Mouse (Mus musculus) limb, embryonic 13.5 days (tissue): ENCODE measurements at regions not wholly inside any gene's neighbourhood (a gene's known extent, or its start where the extent isn't known, plus 50 kb on each side); places are given as distances from the start of the nearest gene placed in this dataset.

ENCODE experiments used
- ATAC-seq: fragments of 200-750 bp; cut with Nextera tagmentation; 2 replicates; pipeline ENCODE4 v1.8.0; 2017; ENCODE audit warnings: low read depth, moderate number of reproducible peaks, moderate TSS enrichment; ENCODE audit not compliant: low FRiP score
- H3K27ac ChIP-seq: fragments of 300-500 bp; sonication (generic); 2 replicates; pipeline ENCODE4 v1.5.1; 2015; ENCODE audit warnings: inconsistent platforms, mild to moderate bottlenecking, moderate library complexity
- H3K27me3 ChIP-seq: fragments of 300-500 bp; sonication (generic); 2 replicates; pipeline ENCODE4 v1.6.1; 2015; ENCODE audit warnings: mild to moderate bottlenecking, inconsistent platforms
- H3K36me3 ChIP-seq: fragments of 300-500 bp; sonication (generic); 2 replicates; pipeline ENCODE4 v1.6.1; 2015; ENCODE audit warnings: inconsistent platforms, mild to moderate bottlenecking, moderate library complexity
- H3K4me1 ChIP-seq: fragments of 300-500 bp; sonication (generic); 2 replicates; pipeline ENCODE4 v1.6.1; 2015; ENCODE audit warnings: inconsistent platforms
- H3K4me2 ChIP-seq: fragments of 300-500 bp; sonication (generic); replicated peaks from 2 replicates; pipeline ENCODE4 v1.6.1; 2015; ENCODE audit warnings: inconsistent platforms, mild to moderate bottlenecking, moderate library complexity
- H3K4me3 ChIP-seq: fragments of 300-500 bp; sonication (generic); 2 replicates; pipeline ENCODE4 v1.5.1; 2015; ENCODE audit warnings: moderate library complexity, mild to moderate bottlenecking, inconsistent platforms
- H3K9ac ChIP-seq: fragments of 300-500 bp; sonication (generic); 2 replicates; pipeline ENCODE4 v1.6.1; 2015; ENCODE audit warnings: mild to moderate bottlenecking, inconsistent platforms
- H3K9me3 ChIP-seq: fragments of 300-500 bp; sonication (generic); 2 replicates; pipeline ENCODE4 v1.6.1; 2016; ENCODE audit warnings: inconsistent platforms
- WGBS: fragments of 180-500 bp; shearing (Covaris S2); methylation state at CpG from one replicate; pipeline ENCODE4 v1.1.7; 2015; 5-methylcytosine and 5-hydroxymethylcytosine counted together

DNA sequence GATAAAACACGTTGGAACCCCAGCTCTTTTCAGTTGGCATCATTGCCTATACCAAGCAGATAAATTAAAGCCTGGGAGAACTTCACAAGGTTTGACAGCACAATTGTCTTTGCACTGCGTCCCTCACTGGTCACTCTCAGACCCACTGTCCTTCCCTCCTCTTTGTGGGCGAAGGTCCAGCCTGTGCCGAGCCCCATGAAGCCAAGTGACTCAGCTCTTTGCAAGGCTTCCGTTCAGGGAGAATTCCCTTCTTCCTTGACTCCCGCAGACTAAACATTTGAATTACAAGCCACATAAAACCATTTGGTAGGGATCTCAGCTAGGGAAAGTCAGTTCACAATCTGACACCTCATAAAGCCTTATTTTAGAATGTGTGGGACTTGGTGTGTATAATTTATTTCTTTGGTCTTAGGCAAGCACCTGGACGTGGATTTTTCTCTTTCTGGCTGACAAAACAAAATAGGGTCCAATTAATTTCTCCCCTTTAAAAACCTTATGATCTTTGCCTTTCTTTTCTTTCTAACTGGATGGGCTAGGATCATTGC, 136.7 kb upstream of the Tars start:
- ATAC-seq: no peak; the same call in 1 of the 2 replicates
- Histone ChIP-seq H3K27me3 (peaks cover 23% of the 10 kb centered on the region; the same call in 1 of the 2 replicates), H3K27ac (no peak overlapping the region), H3K9me3 (no peaks in the 10 kb centered on the region), H3K36me3 (no peaks in the 10 kb centered on the region), H3K4me2 (no peak overlapping the region), H3K9ac (no peak overlapping the region), H3K4me1 (peaks cover 29% of the 10 kb centered on the region), H3K4me3 (no peak overlapping the region)
- 26% methylated on average over 7 of the region's 7 CpGs for WGBS

DNA sequence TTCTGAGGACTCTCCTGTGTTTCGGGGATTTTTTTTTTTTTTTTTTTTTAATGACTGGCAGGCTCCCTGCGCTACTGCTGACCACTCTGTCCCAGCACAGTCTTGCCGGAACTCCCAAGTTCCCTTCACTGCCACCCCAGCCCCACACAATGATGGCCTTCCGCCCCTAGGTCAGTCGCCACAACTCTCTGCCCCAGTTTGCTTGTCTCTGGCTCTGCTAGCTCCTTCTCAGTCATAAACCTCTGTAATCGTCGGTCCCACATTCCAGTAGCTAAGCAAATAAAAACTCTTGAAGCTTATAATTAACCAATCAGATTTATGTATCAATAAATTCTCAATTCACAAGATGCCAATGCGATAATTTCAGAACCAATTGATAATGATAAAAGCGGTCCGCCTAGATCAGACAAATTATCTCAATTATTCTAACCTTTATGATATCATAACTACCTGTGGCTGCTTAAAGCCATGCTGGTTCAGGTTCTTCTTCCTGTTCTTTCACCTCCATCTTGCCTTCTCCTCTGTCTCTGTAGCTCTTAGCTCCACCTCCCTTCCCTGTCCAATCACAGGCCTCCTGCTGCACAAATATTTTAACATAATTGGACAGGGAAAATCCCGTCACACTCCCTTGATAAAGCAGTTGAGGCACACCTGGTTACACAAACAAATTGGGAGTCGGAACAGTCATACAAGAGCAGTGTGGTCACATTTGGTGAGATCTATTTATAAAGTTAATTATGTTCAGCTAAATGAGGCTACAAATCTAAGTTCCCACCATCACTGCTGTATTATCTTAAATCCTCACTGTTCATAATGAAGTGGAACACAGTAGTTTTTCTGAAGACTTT, 135.2 kb upstream of the Tars start:
- H3K4me3 ChIP-seq: no peak overlapping the region

DNA sequence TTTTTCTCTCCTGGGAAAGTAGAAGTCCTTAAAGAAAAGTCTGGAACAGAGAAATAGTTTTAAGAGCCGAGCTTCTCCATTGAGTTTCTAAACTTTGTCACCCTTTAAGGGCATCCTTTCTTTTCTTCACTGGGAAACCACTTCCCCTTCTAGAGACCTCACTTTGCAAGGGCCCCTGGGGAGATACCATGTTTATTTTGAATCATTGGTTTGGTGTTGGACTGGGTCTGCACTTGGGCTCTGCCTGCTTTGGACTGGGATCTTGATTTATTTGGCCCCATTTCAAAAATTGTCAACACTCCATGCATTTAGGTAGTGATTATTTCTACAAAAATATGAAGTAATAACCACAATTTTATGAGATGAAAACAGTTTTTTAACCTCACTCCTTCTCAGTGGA, 134.2 kb upstream of the Tars start:
- H3K36me3 ChIP-seq: no peaks in the 10 kb centered on the region
- H3K4me3 ChIP-seq: no peak overlapping the region
- H3K27ac ChIP-seq: no peak overlapping the region
- H3K4me2 ChIP-seq: no peak overlapping the region
- H3K9me3 ChIP-seq: no peaks in the 10 kb centered on the region
- no peak overlapping the region for H3K9ac ChIP-seq
- peaks cover 24% of the 10 kb centered on the region for H3K4me1 ChIP-seq
- WGBS: 50% methylated on average over 1 of the region's 1 CpGs
- H3K27me3 ChIP-seq: peaks cover 23% of the 10 kb centered on the region; the same call in 1 of the 2 replicates
- ATAC-seq: no peak

More for the DNA sequence above, 135.2 kb upstream of the Tars start:
- ATAC-seq: no peak
- Histone ChIP-seq H3K9ac (no peak overlapping the region), H3K27me3 (peaks cover 21% of the 10 kb centered on the region; the same call in 1 of the 2 replicates), H3K27ac (no peak overlapping the region), H3K9me3 (no peaks in the 10 kb centered on the region), H3K4me1 (peaks cover 24% of the 10 kb centered on the region), H3K36me3 (no peaks in the 10 kb centered on the region), H3K4me2 (no peak overlapping the region)
- WGBS: 60% methylated on average over 12 of the region's 12 CpGs

DNA sequence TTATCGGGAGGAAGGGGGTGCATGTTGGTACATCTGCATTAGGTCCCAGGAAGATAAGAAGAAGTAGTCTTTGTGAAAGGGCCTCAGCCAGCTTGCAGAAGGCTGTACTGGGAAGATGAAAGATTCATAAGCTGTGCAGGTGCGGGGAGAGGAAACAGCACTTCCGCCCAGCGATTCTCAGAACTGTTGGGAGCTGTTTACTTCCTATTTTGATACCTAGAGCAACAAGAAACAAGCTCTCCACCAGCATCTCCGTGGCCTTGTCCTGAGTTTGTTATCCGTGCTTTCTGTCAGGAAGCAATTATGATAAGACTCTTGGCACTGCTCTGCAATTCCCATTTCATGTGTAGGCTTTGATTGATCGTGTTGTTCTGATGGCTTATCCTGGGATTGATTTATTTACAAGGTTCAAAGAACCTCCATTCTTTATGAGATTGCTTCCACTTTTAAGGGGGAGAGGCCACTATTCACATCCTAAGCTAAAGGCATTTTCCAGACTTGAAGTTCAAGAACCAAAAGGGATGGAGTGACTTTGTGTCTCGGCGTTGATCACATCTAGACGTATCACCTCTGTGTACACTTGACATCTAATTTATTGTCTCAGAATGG, 133.6 kb upstream of the Tars start:
- H3K4me3 ChIP-seq: no peak overlapping the region
- H3K9me3 ChIP-seq: no peaks in the 10 kb centered on the region
- H3K27ac ChIP-seq: 0 out of 2 replicates have a peak overlapping the region, but pooled peaks have one; percentile 15
- peak overlapping the region; percentile 37 for H3K4me2 ChIP-seq
- H3K9ac ChIP-seq: no peak overlapping the region
- no peaks in the 10 kb centered on the region for H3K36me3 ChIP-seq
- peaks cover 24% of the 10 kb centered on the region for H3K4me1 ChIP-seq
- H3K27me3 ChIP-seq: peaks cover 25% of the 10 kb centered on the region; the same call in 1 of the 2 replicates
- 35% methylated on average over 10 of the region's 10 CpGs for WGBS
- no peak for ATAC-seq

- peak; percentile 73 for ATAC-seq
These were observed 133.1 kb upstream of the Tars start for GRCm38 (mm10) chr15:11532536-11532935.

DNA sequence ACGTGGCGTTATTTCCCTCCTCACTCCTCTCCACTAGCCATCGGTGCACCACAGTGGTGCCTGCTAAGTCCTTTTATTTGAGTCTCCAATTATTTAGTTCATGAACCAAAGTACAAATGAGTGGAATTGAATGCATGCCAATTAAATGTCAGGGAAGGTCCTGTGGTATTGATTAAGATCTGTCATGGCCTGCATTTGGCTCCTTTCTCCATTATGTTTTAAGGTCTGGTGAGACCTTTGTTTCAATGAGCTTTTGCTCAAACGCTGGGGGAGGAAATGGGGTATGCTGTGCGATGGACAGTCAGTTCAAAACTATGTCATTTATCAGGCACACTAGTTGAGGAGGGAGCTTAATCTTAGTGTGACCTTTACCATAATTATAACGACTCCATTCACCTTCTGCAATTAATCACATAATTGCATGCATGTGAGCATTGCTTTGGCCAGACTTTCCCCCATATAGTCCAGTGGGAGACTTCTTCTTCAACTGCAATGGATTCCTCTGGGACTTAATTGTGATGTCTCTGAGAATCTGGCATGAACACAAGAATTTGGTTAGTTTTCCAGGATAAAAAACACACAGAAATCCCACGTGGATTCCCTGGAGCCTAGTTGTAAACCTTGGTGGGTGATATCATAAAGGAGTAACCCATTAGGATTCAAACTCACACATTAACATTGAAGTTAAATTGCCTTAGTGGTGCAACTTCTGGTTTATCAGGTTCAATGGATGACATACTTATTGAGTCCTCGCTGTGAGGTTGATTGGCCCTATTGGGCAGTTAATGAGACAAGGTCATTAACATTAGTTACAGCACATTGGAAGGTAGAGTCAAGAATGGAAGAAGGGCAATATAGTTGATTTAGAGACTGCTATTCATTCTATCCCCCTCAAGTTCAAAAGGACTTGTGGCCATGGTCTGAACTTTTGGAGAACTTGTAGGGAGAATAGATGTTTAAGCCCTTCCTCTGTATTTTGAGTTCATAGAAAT, 130.7 kb upstream of the Tars start:
- Histone ChIP-seq H3K9ac (no peak overlapping the region), H3K27ac (no peak overlapping the region), H3K27me3 (peaks cover 24% of the 10 kb centered on the region; the same call in 1 of the 2 replicates), H3K36me3 (no peaks in the 10 kb centered on the region), H3K4me3 (no peak overlapping the region), H3K4me1 (peaks cover 20% of the 10 kb centered on the region), H3K4me2 (no peak overlapping the region), H3K9me3 (no peaks in the 10 kb centered on the region)
- no peak for ATAC-seq
- 21% methylated on average over 8 of the region's 8 CpGs for WGBS

More at GRCm38 (mm10) chr15:11532536-11532935, 133.1 kb upstream of the Tars start:
- Histone ChIP-seq H3K9me3 (no peaks in the 10 kb centered on the region), H3K27ac (0 out of 2 replicates have a peak overlapping the region, but pooled peaks have one; percentile 15), H3K4me2 (peak overlapping the region; percentile 37), H3K4me3 (no peak overlapping the region), H3K4me1 (peaks cover 24% of the 10 kb centered on the region), H3K27me3 (peaks cover 21% of the 10 kb centered on the region; the same call in 1 of the 2 replicates), H3K36me3 (no peaks in the 10 kb centered on the region), H3K9ac (no peak overlapping the region)
- 24% methylated on average over 9 of the region's 9 CpGs for WGBS

DNA sequence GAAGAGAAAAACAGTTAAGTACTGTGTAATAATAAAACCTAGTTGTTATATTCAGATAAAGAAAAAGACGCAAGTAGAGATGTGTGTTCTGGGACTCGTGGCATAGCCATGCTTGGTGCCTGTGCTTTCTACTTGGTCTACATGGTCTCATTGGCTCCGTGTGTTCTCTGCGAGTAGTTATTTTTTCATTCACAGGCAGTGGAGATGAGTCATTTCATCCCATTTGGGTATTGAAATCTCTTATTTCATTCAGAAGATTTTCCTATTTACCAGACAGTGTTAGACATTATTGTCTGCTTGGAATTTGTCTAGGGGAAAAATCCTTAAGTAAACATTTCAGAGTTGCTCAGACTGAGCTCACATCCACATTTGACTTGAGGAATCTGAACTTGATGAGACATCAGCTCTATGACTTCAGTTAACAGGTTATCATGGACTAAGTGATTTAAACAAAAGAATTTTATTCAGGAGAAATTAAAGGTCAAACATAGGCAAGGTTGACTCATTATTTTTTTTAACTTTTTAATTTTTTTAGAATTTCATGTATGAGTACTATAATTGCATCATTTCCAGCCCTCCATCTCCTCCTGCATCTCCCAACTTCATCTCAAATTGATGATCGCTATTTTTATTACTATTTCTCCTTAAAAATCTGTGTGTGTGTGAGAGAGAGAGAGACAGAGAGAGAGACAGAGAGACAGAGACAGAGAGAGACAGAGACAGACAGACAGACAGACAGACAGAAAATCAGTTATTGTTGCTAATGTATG, 125.1 kb upstream of the Tars start:
- peaks cover 13% of the 10 kb centered on the region; the same call in 1 of the 2 replicates for H3K27me3 ChIP-seq
- H3K4me3 ChIP-seq: no peak overlapping the region
- no peak for ATAC-seq
- no peak overlapping the region for H3K27ac ChIP-seq
- 85% methylated on average over 5 of the region's 5 CpGs for WGBS
- H3K36me3 ChIP-seq: no peaks in the 10 kb centered on the region
- no peaks in the 10 kb centered on the region for H3K4me1 ChIP-seq
- no peak overlapping the region for H3K9ac ChIP-seq
- no peak overlapping the region for H3K4me2 ChIP-seq
- H3K9me3 ChIP-seq: no peaks in the 10 kb centered on the region

DNA sequence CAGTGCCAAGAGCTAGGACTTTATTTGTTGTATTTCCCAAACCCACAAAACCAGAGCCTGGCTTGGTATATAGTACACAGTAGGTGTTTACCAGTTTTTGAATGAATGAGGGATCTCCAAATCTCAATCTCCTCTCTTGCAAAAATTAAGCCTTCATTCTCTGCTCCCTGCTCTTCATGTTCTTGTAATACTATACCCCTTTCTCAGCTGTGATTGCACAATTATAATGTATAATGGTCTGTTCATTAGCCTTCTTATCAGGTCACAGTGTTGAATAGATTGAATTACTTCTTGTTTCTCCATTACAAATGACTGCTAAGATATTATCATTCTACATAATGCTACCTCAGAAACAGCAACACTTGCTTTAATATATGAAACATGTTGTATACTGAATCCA, 119.1 kb upstream of the Tars start:
- H3K27ac ChIP-seq: no peak overlapping the region
- no peaks in the 10 kb centered on the region for H3K27me3 ChIP-seq
- H3K9ac ChIP-seq: no peak overlapping the region
- H3K4me1 ChIP-seq: no peaks in the 10 kb centered on the region; the same call in 1 of the 2 replicates
- no peak for ATAC-seq
- no peaks in the 10 kb centered on the region for H3K9me3 ChIP-seq
- no peak overlapping the region for H3K4me3 ChIP-seq
- H3K4me2 ChIP-seq: no peak overlapping the region
- no peaks in the 10 kb centered on the region for H3K36me3 ChIP-seq

- no peak overlapping the region for H3K4me3 ChIP-seq
- H3K36me3 ChIP-seq: no peaks in the 10 kb centered on the region
- ATAC-seq: no peak
- no peaks in the 10 kb centered on the region; the same call in 1 of the 2 replicates for H3K4me1 ChIP-seq
- no peak overlapping the region for H3K4me2 ChIP-seq
- H3K27me3 ChIP-seq: no peaks in the 10 kb centered on the region
- H3K27ac ChIP-seq: no peak overlapping the region
- H3K9me3 ChIP-seq: no peaks in the 10 kb centered on the region
- H3K9ac ChIP-seq: no peak overlapping the region
- WGBS: 76% methylated on average over 3 of the region's 3 CpGs
These were observed 118.4 kb upstream of the Tars start for GRCm38 (mm10) chr15:11517892-11518291.

DNA sequence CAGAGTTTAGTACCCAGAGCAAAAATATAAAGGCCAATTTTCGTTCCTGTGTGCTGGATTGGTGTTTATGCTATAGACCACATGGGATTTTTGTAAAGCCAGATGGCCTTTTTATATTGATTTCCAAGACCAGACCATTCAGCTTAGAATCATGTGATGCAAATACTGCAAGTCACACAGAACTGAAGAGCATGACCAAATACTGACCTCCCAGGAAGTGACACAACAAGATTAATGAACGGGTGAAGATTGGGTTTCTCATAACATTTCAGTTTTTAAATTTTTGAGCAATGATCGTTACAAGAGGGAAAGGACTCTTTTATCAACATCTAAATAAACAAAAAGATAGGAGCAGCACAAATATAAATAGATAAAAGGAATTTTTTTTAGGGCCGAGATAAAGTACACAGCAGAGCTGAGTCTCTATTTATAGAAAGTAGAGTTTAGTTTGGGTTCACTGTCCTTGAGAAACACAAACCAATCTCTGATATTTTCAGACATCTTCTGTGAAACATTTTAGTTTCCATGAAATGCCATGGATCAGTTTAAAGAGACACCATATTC, 105.7 kb upstream of the Tars start:
- Histone ChIP-seq H3K27ac (no peak overlapping the region), H3K4me3 (no peak overlapping the region), H3K9ac (no peak overlapping the region), H3K9me3 (no peaks in the 10 kb centered on the region), H3K36me3 (no peaks in the 10 kb centered on the region), H3K4me2 (no peak overlapping the region), H3K4me1 (no peaks in the 10 kb centered on the region), H3K27me3 (no peaks in the 10 kb centered on the region)
- 68% methylated on average over 4 of the region's 4 CpGs for WGBS
- ATAC-seq: no peak

DNA sequence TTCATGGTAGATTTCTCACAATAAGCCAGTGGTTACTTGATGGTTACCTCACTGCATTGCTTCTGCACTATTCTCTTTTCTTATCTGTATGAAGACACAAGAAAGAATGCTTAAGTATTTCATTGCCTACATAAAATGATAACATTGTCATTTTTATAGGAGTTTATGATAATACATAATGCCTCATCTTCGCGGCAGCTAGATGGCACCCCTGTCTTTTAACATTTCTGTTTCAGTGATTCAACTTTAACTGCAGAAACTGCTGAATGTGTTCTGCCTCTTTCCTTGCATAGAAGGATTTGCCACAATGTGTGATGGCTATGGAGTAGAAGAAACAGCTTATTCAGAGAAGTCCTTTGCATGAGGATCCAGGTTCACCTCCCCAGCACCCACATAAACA, 97.0 kb upstream of the Tars start:
- H3K9ac ChIP-seq: no peak overlapping the region
- H3K9me3 ChIP-seq: no peaks in the 10 kb centered on the region
- no peak overlapping the region for H3K27ac ChIP-seq
- no peak overlapping the region for H3K4me3 ChIP-seq
- H3K4me1 ChIP-seq: no peaks in the 10 kb centered on the region
- H3K27me3 ChIP-seq: peaks cover 6% of the 10 kb centered on the region; the same call in 1 of the 2 replicates
- H3K4me2 ChIP-seq: no peak overlapping the region
- whole genome bisulfite sequencing: 92% methylated on average over 2 of the region's 2 CpGs
- no peaks in the 10 kb centered on the region for H3K36me3 ChIP-seq
- ATAC-seq: no peak
